In the genomic region with DNA sequence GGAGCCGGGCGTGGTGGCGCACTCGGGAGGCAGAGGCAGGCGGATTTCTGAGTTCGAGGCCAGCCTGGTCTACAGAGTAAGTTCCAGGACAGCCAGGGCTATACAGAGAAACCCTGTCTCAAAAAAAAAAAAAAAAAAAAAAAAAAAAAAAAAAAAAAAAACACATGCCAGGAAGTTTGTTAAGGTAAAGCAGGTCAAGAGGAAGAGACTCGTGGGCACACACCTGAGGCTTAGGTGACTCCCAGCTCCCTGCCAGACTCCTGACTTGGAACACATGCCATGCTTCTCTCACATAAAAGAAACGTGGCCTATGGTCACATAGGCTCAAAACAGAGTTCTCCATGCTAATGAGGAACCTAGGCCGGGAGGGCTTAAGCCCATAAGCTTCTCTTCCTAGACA, we compare ENCODE assay signal across 10 mouse cellular contexts. TPM values are rescaled to one million over a fixed set of nuclear protein-coding genes. Genes with fewer than 3 reads are reported as not detected.
"Had no signal": no experiment of that assay in that cellular context is flagged by ENCODE, and none has a peak within 500 bp of the region (broad histone marks: within the 10 kb centered on the region; RNA-seq: fewer than 3 reads in every experiment).

No protein-coding gene starts in this region.

RNA-seq across cellular contexts. Expression of gene Igll1, which starts 7.7 kb away (rescaled TPM):
- polyA plus RNA-seq: neural tube, embryonic 12.5 days; neural tube, embryonic 13.5 days; neural tube, embryonic 14.5 days; neural tube, embryonic 15.5 days; small intestine, adult 2 months; spleen, adult 2 months; stomach, postnatal 0 days; testis, adult 2 months; urinary bladder, adult 2 months had no signal

RNA-seq across cellular contexts. Expression of gene Vpreb1, which starts 14.6 kb away (rescaled TPM):
- total RNA-seq: neutrophil, adult 5-6 weeks had no signal
- polyA plus RNA-seq: neural tube, embryonic 14.5 days had no signal

RNA-seq across cellular contexts. Expression of gene Spag6l, which starts 26.8 kb away (rescaled TPM):
- polyA plus RNA-seq: small intestine, adult 2 months; spleen, adult 2 months had no signal
